Mouse (Mus musculus): ENCODE measurements at regions not wholly inside any gene's neighbourhood (a gene's known extent, or its start where the extent isn't known, plus 50 kb on each side); places are given as distances from the start of the nearest gene placed in this dataset.
"Not testable (repeated sequence)": the region's sequence is repeated elsewhere in the genome, so short reads cannot be mapped to it uniquely, and the experiment has no call there.

DNA sequence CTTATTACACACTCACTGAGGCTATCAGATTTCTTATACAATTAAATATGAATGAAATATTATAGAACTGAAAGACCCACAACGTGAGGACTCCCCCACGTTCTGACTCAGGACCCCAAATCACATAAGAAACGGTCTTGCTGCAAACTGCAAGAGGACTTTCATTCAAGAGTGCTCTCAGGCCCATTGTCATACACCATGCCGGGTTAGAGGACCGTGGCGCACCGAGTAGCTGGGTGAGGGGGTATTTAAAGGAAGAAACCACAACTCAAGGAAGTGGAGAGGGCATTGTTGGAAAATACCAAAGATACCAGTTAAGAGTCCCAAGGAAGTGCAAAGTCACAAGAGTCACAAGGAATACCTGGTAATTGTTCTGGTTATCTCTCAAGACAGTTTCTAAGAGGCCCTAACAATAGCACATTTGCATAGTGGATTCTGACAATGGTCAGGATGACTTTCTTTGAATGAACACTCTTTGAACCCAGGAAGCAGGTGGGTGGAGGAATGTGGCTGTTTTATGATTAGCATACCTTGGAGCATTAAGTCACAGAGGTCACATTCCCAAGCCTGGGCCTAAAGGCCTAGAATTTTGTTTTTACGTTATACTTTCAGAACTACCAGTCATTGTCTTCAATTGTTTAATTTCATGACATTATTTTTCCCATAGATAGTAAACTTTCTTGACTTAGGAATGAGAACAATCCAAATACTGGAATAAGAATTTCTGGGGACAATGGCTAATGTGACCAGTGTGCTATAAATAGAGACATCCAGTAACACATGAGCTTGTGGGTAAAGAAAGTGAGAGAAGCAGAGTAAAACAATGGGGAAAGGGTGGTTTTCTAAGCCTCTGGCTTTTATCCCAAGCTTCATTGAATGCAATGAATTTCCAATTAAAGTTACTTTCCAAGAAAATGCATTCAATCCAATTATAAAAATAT lies 339.2 kb upstream of the Nrxn1 start:
- not testable (repeated sequence) for TF ChIP-seq ZNF384 (IDR thresholded peaks at IDR 0.05; ENCODE audit: low read depth, low read length); RAD21 (IDR thresholded peaks at IDR 0.05; ENCODE audit: low read depth, low read length); CTCF (IDR thresholded peaks at IDR 0.05 in 2 of 3, conservative IDR thresholded peaks at IDR 0.05 in 1 of 3; ENCODE audit: control insufficient read depth in 1 of 3, insufficient read depth in 1 of 3, low read depth in 2 of 3, low read length in 3 of 3, poor library complexity in 1 of 3, severe bottlenecking in 1 of 3); EP300 (IDR thresholded peaks at IDR 0.05; ENCODE audit: low read depth in 1 of 2, low read length in 2 of 2); GATA1 (IDR thresholded peaks at IDR 0.05; ENCODE audit: low read depth, low read length); TBP (IDR thresholded peaks at IDR 0.05; ENCODE audit: low read depth, low read length); POLR2A (IDR thresholded peaks at IDR 0.05; ENCODE audit: control insufficient read depth in 1 of 2, insufficient read depth in 1 of 2, low read depth in 1 of 2, low read length in 2 of 2, poor library complexity in 1 of 2); MEF2A (IDR thresholded peaks at IDR 0.05; ENCODE audit: extremely low read depth, insufficient replicate concordance, low read depth, low read length, poor library complexity, severe bottlenecking); CHD2 (IDR thresholded peaks at IDR 0.05; ENCODE audit: low read length); RCOR1 (IDR thresholded peaks at IDR 0.05; ENCODE audit: low read depth, low read length)
